Mouse (Mus musculus) midbrain, embryonic 15.5 days (tissue): Measurements from ENCODE around the gene Cxcr5. TPM values are rescaled to one million over a fixed set of nuclear protein-coding genes. Genes with fewer than 3 reads are reported as not detected.

ENCODE experiments used
- ATAC-seq: fragments of 200-750 bp; cut with Nextera tagmentation; replicated peaks from 2 replicates; pipeline ENCODE4 v1.8.0; 2017; ENCODE audit warnings: moderate TSS enrichment
- H3K27ac ChIP-seq: fragments of 300-500 bp; sonication (generic); 2 replicates; pipeline ENCODE4 v1.5.1; 2015; ENCODE audit warnings: mild to moderate bottlenecking, inconsistent platforms
- H3K27me3 ChIP-seq: fragments of 300-500 bp; sonication (generic); replicated peaks from 2 replicates; pipeline ENCODE4 v1.6.1; 2015; ENCODE audit warnings: inconsistent platforms
- H3K36me3 ChIP-seq: fragments of 300-500 bp; sonication (generic); replicated peaks from 2 replicates; pipeline ENCODE4 v1.6.1; 2015; ENCODE audit warnings: inconsistent platforms
- H3K4me1 ChIP-seq: fragments of 300-500 bp; sonication (generic); 2 replicates; pipeline ENCODE4 v1.6.1; 2015; ENCODE audit warnings: inconsistent platforms
- H3K4me2 ChIP-seq: fragments of 300-500 bp; sonication (generic); 2 replicates; pipeline ENCODE4 v1.6.1; 2015; ENCODE audit warnings: inconsistent platforms, mild to moderate bottlenecking, moderate library complexity
- H3K4me3 ChIP-seq: fragments of 300-500 bp; sonication (generic); 2 replicates; pipeline ENCODE4 v1.5.1; 2015; ENCODE audit warnings: mild to moderate bottlenecking, inconsistent platforms
- H3K9ac ChIP-seq: fragments of 300-500 bp; sonication (generic); 2 replicates; pipeline ENCODE4 v1.6.1; 2015; ENCODE audit warnings: mild to moderate bottlenecking, inconsistent platforms
- H3K9me3 ChIP-seq: fragments of 300-500 bp; sonication (generic); 2 replicates; pipeline ENCODE4 v1.6.1; 2016; ENCODE audit warnings: inconsistent platforms
- WGBS: fragments of 180-500 bp; shearing (Covaris S2); methylation state at CpG from one replicate; pipeline ENCODE4 v1.1.7; 2015; ENCODE audit warnings: mixed read lengths; 5-methylcytosine and 5-hydroxymethylcytosine counted together
- polyA plus RNA-seq: library from polyadenylated mRNA; unstranded; fragments of >200 nt; fragmentation: Nextera tagmentation; extraction: Ambion mirVana; gene quantifications from 2 replicates; pipeline ENCODE4 v1.2.1, GENCODE M21; 2015

Gene Cxcr5
- polyA plus RNA-seq: not detected in 2 replicates

DNA sequence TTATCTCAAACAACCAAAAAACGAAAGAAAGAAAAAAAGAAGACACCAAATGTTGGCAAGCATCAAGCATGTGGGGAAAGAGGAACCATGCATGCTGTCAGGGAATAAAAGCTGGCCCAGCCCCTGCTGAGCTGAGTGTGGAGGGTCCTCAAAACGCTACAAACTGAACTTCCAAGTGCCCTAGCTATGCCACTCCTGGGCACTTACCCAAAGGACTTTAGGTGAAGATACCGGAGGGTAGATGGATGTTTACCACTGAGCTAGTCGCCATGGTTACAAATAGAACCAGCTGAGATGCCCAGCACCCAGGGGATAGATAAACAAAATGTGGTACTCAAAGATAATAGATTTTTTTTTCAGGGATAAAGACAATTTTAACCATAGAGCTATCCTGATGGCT, at the start of gene Cxcr5:
Gene Cxcr5 (minus strand): TSS at position 281 of the 400 bp plus-strand sequence.
- no peak within 1 kb of the TSS for H3K27ac ChIP-seq
- WGBS: 54% methylated on average over 4 of the region's 4 CpGs
- no peaks in the 10 kb centered on the region for H3K4me1 ChIP-seq
- H3K9ac ChIP-seq: no peak within 1 kb of the TSS
- H3K4me2 ChIP-seq: no peak within 1 kb of the TSS
- no peaks in the 10 kb centered on the region for H3K36me3 ChIP-seq
- no peaks in the 10 kb centered on the region for H3K27me3 ChIP-seq
- no peaks in the 10 kb centered on the region for H3K9me3 ChIP-seq
- H3K4me3 ChIP-seq: no peak within 1 kb of the TSS
- ATAC-seq: no peak

DNA sequence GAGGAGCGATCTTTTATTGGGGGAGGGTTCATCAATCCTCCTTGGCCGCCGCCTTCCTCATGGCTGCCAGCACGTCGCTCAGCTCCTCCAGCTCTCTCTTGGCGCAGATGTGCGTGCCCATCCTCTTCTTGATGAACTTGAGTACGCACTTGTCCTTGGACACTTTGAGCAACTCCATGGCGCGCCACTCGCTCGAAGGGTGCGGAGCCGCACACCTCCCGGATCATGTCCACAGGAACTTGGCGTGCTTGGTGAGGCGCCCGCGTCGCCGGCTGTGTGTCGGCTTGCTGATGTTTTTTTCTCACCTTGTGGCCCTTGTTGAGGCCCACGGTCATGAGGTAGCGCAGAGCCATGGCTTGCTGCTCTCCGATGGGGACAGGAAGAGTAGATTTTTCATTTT, 48.7 kb upstream of the Cxcr5 start:
- Histone ChIP-seq H3K4me2 (no peak overlapping the region), H3K4me1 (peaks cover 35% of the 10 kb centered on the region), H3K27ac (no peak overlapping the region), H3K9me3 (no peaks in the 10 kb centered on the region), H3K4me3 (no peak overlapping the region), H3K36me3 (peaks cover 38% of the 10 kb centered on the region), H3K27me3 (no peaks in the 10 kb centered on the region), H3K9ac (no peak overlapping the region)
- no peak for ATAC-seq
- 97% methylated on average over 25 of the region's 25 CpGs for WGBS

GRCm38 (mm10) chr9:44607306-44607705, 45.6 kb upstream of the Cxcr5 start:
- Histone ChIP-seq H3K4me2 (peak overlapping the region; percentile 58), H3K9me3 (no peaks in the 10 kb centered on the region), H3K9ac (no peak overlapping the region), H3K27ac (no peak overlapping the region), H3K4me3 (peak overlapping the region; percentile 19; the same call in 1 of the 2 replicates), H3K36me3 (peaks cover 19% of the 10 kb centered on the region), H3K4me1 (peaks cover 50% of the 10 kb centered on the region), H3K27me3 (no peaks in the 10 kb centered on the region)
- 57% methylated on average over 4 of the region's 4 CpGs for WGBS
- ATAC-seq: no peak

DNA sequence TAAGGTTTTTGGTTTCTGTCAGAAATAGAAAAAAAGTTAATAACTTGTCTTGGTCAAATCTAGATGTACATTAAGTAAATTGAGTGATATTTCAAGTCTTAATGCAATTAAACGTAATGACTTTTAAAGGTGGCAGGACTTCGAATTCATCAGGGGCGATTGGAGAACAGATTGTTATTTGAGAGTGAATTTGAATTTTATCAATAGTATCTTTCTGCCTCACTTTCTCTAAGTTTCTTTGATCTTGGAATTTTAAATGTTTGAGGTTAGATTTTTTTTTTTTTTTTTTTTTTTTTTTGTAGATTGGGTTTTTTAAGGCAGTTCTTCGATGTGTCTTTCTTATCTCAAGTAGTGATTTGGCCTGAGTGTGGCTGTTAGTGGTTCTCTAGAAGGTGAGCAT, 45.0 kb upstream of the Cxcr5 start:
- Histone ChIP-seq H3K36me3 (peaks cover 16% of the 10 kb centered on the region), H3K27ac (no peak overlapping the region), H3K4me3 (peak overlapping the region; percentile 99), H3K9me3 (no peaks in the 10 kb centered on the region), H3K9ac (no peak overlapping the region), H3K4me2 (peak overlapping the region; percentile 58), H3K4me1 (peaks cover 47% of the 10 kb centered on the region), H3K27me3 (no peaks in the 10 kb centered on the region)
- 66% methylated on average over 4 of the region's 4 CpGs for WGBS
- no peak for ATAC-seq

DNA sequence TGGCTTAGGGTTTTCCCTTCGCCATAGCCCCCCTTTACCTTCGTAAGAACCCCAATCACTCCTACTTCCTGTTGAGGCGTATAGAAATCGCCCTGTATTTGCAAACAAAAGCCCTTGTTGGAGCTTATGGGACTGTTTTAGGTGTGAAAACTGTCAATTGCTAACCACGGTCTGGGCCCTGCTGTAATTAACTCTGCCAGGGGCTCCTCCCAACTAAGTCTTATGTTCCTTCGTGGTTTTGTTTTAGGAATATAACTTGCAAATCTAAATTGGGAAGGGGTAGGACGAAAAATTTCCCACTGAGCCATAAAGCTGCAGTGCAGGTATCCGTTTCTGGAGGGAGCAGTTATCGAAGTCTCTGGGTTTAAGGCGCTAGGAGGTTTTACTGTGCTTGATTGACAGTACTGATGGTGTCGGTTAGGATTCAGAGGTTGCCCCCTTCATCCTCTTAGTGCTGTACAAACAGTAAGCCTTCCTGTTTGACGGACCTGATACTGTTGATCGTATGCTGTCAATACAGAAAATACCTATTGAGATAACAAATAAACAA, 44.0 kb upstream of the Cxcr5 start:
- no peak for ATAC-seq

GRCm38 (mm10) chr9:44604779-44605615, 43.3 kb upstream of the Cxcr5 start, which contains the start of gene Ddx6:
Gene Ddx6, plus strand, starts transcription at chr9:44604892.
- under 1% methylated on average over 53 of the region's 80 CpGs for WGBS
- ATAC-seq: peak; percentile 77

More for the DNA sequence above, 44.0 kb upstream of the Cxcr5 start:
- Histone ChIP-seq H3K4me1 (peaks cover 46% of the 10 kb centered on the region), H3K27ac (peak overlapping the region; percentile 100), H3K9ac (peak overlapping the region; percentile 100), H3K27me3 (no peaks in the 10 kb centered on the region), H3K36me3 (peaks cover 12% of the 10 kb centered on the region), H3K4me2 (peak overlapping the region; percentile 58), H3K4me3 (peak overlapping the region; percentile 99), H3K9me3 (no peaks in the 10 kb centered on the region)
- under 1% methylated on average over 13 of the region's 13 CpGs for WGBS

DNA sequence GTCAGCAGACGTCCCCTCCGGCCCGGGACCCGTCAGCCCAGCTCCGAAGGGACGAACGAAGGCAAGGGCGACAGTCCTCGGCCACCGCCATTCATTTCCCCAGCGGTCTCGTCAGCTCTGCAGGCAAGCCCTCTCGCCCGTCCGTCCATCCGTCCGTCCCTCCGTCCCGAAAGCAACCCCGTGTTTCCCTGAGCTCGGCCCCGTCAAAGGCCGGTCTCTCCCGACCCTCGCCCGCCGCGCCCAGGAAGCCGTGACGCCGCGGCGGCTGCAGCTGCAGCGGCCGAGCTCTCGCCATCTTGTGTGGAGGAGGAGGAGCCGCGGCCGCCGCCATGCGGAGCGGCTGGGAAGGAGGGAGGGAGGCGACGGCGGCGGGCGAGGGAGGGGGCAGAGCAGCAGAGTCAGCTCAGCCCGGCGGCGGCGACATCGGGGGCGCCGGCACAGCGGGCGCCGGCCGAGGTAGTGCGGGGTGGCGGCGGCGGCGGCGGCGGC, 42.7 kb upstream of the Cxcr5 start:
- Histone ChIP-seq H3K27ac (peak overlapping the region; percentile 100), H3K36me3 (peaks cover 3% of the 10 kb centered on the region; the same call in 1 of the 2 replicates), H3K9ac (peak overlapping the region; percentile 100), H3K4me1 (peaks cover 42% of the 10 kb centered on the region), H3K4me3 (peak overlapping the region; percentile 99), H3K9me3 (no peaks in the 10 kb centered on the region), H3K4me2 (peak overlapping the region; percentile 97), H3K27me3 (no peaks in the 10 kb centered on the region)
- under 1% methylated on average over 53 of the region's 65 CpGs for WGBS
- peak; percentile 79 for ATAC-seq

More at GRCm38 (mm10) chr9:44604779-44605615, 43.3 kb upstream of the Cxcr5 start, which contains the start of gene Ddx6:
- Histone ChIP-seq H3K27ac (peak within 1 kb of the TSS; percentile 100), H3K4me3 (peak within 1 kb of the TSS; percentile 99), H3K36me3 (peaks cover 6% of the 10 kb centered on the region; the same call in 1 of the 2 replicates), H3K4me2 (peak within 1 kb of the TSS; percentile 97), H3K27me3 (no peaks in the 10 kb centered on the region), H3K4me1 (peaks cover 40% of the 10 kb centered on the region), H3K9me3 (no peaks in the 10 kb centered on the region), H3K9ac (peak within 1 kb of the TSS; percentile 100)

DNA sequence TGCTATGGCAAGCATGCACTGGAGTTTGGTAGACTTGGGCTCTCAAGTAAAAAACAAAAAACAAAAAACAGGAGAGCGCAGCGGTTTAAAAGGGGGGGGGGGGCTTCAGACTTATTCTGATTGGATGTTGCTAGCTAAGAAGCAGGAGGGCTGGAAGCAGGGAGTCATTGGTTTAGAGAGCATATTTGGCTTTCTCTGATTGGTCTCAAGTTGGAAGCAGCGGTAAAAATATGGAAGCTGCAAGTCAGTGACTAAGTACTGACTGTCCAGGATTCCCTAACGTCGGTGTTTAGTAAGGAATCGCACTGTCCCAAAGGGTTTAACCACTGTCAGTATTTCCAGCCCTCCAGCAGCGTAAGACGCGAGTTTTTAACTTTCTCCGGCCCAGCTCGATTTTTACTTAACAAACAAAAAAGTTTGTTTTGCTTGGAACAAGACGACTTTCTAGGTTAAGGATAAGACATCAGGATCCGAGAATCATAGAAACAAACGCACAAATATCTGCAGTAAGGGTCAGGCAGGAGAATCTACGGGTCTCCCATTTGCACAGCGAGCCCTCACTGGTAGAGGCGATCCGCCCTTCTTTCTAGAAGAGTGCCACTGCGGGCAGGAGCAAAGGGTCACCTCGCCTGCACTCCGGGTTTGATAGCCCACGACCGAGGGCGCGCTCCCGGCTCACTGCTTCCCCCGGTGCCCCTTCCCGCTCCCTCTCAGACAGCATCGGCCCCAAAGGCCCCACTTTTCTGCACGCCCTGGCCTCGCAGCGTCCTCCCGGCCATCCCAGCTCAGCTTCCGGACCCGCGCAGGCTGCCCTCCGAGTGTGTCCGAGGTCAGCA, 42.0 kb upstream of the Cxcr5 start:
- WGBS: under 1% methylated on average over 38 of the region's 38 CpGs
- Histone ChIP-seq H3K27me3 (no peaks in the 10 kb centered on the region), H3K36me3 (no peaks in the 10 kb centered on the region; the same call in 1 of the 2 replicates), H3K4me3 (peak overlapping the region; percentile 99), H3K27ac (peak overlapping the region; percentile 100), H3K4me1 (peaks cover 43% of the 10 kb centered on the region), H3K9me3 (no peaks in the 10 kb centered on the region), H3K4me2 (peak overlapping the region; percentile 97), H3K9ac (peak overlapping the region; percentile 100)
- ATAC-seq: peak; percentile 37

DNA sequence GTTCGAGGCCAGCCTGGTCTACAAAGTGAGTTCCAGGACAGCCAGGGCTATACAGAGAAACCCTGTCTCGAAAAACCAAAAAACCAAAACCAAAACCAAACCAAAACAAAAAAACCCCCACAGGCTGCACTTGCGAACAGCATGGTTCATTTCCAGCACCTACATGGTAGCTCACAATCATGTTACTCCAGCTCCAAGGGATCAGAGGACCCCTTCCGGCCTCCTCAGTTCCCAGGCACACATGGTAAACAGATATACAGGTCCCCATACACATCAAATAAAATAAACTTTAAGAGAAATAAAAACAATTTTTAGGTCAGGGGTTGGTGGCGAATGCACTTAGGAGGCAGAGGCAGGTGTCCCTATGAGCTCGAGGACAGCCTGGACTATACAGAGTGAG, 41.1 kb upstream of the Cxcr5 start:
- Histone ChIP-seq H3K9me3 (no peaks in the 10 kb centered on the region), H3K27me3 (no peaks in the 10 kb centered on the region), H3K36me3 (no peaks in the 10 kb centered on the region; the same call in 1 of the 2 replicates), H3K4me2 (peak overlapping the region; percentile 97), H3K9ac (no peak overlapping the region), H3K4me3 (peak overlapping the region; percentile 99; the same call in 1 of the 2 replicates), H3K27ac (peak overlapping the region; percentile 100; the same call in 1 of the 2 replicates), H3K4me1 (peaks cover 38% of the 10 kb centered on the region)
- ATAC-seq: no peak
- 73% methylated on average over 6 of the region's 6 CpGs for WGBS

DNA sequence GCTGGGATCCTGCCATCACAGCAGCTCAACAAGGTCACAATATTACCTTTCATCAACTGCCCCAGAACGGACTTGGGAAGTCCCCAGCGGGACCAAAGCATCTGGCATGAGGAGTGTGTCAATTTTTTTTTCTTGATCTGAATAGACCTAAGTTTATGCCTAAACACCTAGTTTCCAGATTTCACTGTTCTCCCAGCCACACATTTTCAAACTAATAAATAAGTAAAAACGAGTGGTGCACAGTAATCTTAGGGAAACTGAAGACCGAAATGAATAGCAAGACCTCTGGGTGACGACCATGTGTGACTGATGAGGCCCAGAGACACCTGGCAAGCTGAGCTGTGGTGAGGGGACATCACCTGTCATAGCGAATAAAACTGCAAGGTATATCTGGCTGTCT, 39.1 kb upstream of the Cxcr5 start:
- H3K27ac ChIP-seq: no peak overlapping the region
- no peak overlapping the region for H3K4me2 ChIP-seq
- no peaks in the 10 kb centered on the region for H3K9me3 ChIP-seq
- no peaks in the 10 kb centered on the region for H3K27me3 ChIP-seq
- no peak overlapping the region for H3K9ac ChIP-seq
- 89% methylated on average over 6 of the region's 6 CpGs for WGBS
- peaks cover 28% of the 10 kb centered on the region for H3K4me1 ChIP-seq
- no peak overlapping the region for H3K4me3 ChIP-seq
- H3K36me3 ChIP-seq: no peaks in the 10 kb centered on the region
- ATAC-seq: no peak

GRCm38 (mm10) chr9:44599616-44600015, 37.9 kb upstream of the Cxcr5 start:
- H3K27me3 ChIP-seq: no peaks in the 10 kb centered on the region
- H3K4me1 ChIP-seq: peaks cover 28% of the 10 kb centered on the region
- no peak overlapping the region for H3K4me2 ChIP-seq
- no peaks in the 10 kb centered on the region for H3K9me3 ChIP-seq
- WGBS: 22% methylated on average over 5 of the region's 6 CpGs
- no peak overlapping the region for H3K27ac ChIP-seq
- H3K9ac ChIP-seq: no peak overlapping the region
- no peaks in the 10 kb centered on the region for H3K36me3 ChIP-seq
- no peak overlapping the region for H3K4me3 ChIP-seq
- ATAC-seq: no peak
